ENCODE assay signal across 27 mouse cellular contexts in the genomic region with DNA sequence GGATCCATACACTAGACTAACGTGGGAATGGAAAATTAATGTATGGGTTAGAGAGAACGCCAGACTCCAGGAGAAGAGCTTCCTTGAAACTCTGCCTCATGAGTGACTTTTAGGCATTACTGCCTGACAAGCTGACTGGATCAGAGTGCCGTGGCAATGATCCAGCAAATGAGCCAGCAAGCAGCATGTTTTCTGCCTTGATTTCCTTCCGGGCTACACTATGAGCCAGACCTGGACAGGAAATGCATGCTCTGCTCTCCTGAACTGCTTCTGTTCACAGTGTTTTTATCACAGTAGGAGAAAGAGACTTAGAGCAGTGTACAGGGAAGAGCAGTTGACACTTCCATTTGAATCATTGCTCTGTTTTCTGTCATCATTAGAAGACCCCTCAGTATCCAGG. TPM values are rescaled to one million over a fixed set of nuclear protein-coding genes. Genes with fewer than 3 reads are reported as not detected.
DNase-seq lines count a peak whose midpoint lies in the region; ATAC-seq and TF ChIP-seq lines count a peak whose summit lies in the region.
"Had no signal": no experiment of that assay in that cellular context is flagged by ENCODE, and none has a peak within 500 bp of the region (broad histone marks: within the 10 kb centered on the region; RNA-seq: fewer than 3 reads in every experiment).

No protein-coding gene starts in this region.

- peak; percentile 17 for DNase-seq in heart, adult 8-10 months (ENCODE audit: low spot score)
- no peak for DNase-seq in heart, embryonic 10.5 days (ENCODE audit: low spot score)
- peak; percentile 9 for DNase-seq in kidney, postnatal 0 days (ENCODE audit: low spot score)
- DNase-seq in midbrain, embryonic 14.5 days: peak; percentile 1
- DNase-seq in skeletal muscle tissue, adult 2 months (ENCODE audit: low read depth, low spot score): peak; percentile 10
- DNase-seq in left cerebral cortex, postnatal 25 days (ENCODE audit: low spot score in 2 of 2): no peak
- DNase-seq: cerebellum, adult 18-20 months; cerebellum, postnatal 25 days; right cerebral cortex, adult 18-20 months; thymus, postnatal 14 days had no signal

- no peak for ATAC-seq in kidney, postnatal 0 days (replicated peaks; ENCODE audit: low FRiP score, low read depth)
- ATAC-seq in kidney, embryonic 14.5 days (ENCODE audit: low FRiP score, low TSS enrichment): no peak
- no peak for ATAC-seq in midbrain, embryonic 14.5 days (ENCODE audit: low FRiP score, low TSS enrichment)
- no peak for ATAC-seq in midbrain, embryonic 15.5 days (replicated peaks)
- ATAC-seq: hindbrain, embryonic 16.5 days had no signal

- 64% methylated on average over 4 of the region's 4 CpGs for WGBS in heart, embryonic 10.5 days
- 50% methylated on average over 4 of the region's 4 CpGs for WGBS in kidney, postnatal 0 days
- WGBS in kidney, embryonic 14.5 days: 77% methylated on average over 4 of the region's 4 CpGs
- 56% methylated on average over 4 of the region's 4 CpGs for WGBS in midbrain, embryonic 14.5 days
- WGBS in midbrain, embryonic 15.5 days: 52% methylated on average over 4 of the region's 4 CpGs

- intact Hi-C loops in left cerebral cortex, postnatal 25 days (cut with DNase I): no loop called here

- H3K9ac ChIP-seq in kidney, postnatal 0 days (ENCODE audit: low read depth, low read length): no peak overlapping the region
- H3K9ac ChIP-seq in kidney, embryonic 14.5 days (ENCODE audit: low read depth, low read length): no peak overlapping the region
- no peak overlapping the region for H3K9ac ChIP-seq in midbrain, embryonic 14.5 days (replicated peaks; ENCODE audit: low read length)
- no peak overlapping the region for H3K9ac ChIP-seq in midbrain, embryonic 15.5 days
- H3K9ac ChIP-seq: forebrain, embryonic 12.5 days; limb, embryonic 12.5 days; liver, embryonic 14.5 days; neural tube, embryonic 12.5 days had no signal

- H3K4me2 ChIP-seq in kidney, postnatal 0 days (ENCODE audit: low read length): no peak overlapping the region
- no peak overlapping the region for H3K4me2 ChIP-seq in kidney, embryonic 14.5 days (replicated peaks; ENCODE audit: low read depth, low read length)
- no peak overlapping the region for H3K4me2 ChIP-seq in midbrain, embryonic 14.5 days (ENCODE audit: low read length)
- H3K4me2 ChIP-seq in midbrain, embryonic 15.5 days: no peak overlapping the region
- H3K4me2 ChIP-seq: forebrain, embryonic 12.5 days; limb, embryonic 12.5 days; midbrain, embryonic 11.5 days; neural tube, embryonic 12.5 days had no signal

- no peaks in the 10 kb centered on the region for H3K9me3 ChIP-seq in heart, embryonic 10.5 days
- H3K9me3 ChIP-seq in kidney, postnatal 0 days (replicated peaks; ENCODE audit: low read length): no peaks in the 10 kb centered on the region
- no peaks in the 10 kb centered on the region for H3K9me3 ChIP-seq in kidney, embryonic 14.5 days (ENCODE audit: control insufficient read depth, low read length)
- no peaks in the 10 kb centered on the region for H3K9me3 ChIP-seq in midbrain, embryonic 14.5 days (ENCODE audit: control insufficient read depth, low read length)
- no peaks in the 10 kb centered on the region for H3K9me3 ChIP-seq in midbrain, embryonic 15.5 days
- H3K9me3 ChIP-seq: forebrain, embryonic 12.5 days; limb, embryonic 12.5 days; neural tube, embryonic 12.5 days had no signal

- H3K27ac ChIP-seq in heart, embryonic 10.5 days: no peak overlapping the region
- H3K27ac ChIP-seq in kidney, postnatal 0 days: no peak overlapping the region
- H3K27ac ChIP-seq in kidney, embryonic 14.5 days (ENCODE audit: low read depth, low read length): no peak overlapping the region
- H3K27ac ChIP-seq in midbrain, embryonic 14.5 days (replicated peaks; ENCODE audit: low read depth, low read length): no peak overlapping the region
- no peak overlapping the region for H3K27ac ChIP-seq in midbrain, embryonic 15.5 days
- H3K27ac ChIP-seq: forebrain, embryonic 12.5 days; limb, embryonic 12.5 days; liver, embryonic 14.5 days; neural tube, embryonic 12.5 days had no signal

- no peaks in the 10 kb centered on the region for H3K27me3 ChIP-seq in heart, embryonic 10.5 days (ENCODE audit: insufficient read depth, poor library complexity, severe bottlenecking)
- H3K27me3 ChIP-seq in kidney, postnatal 0 days (ENCODE audit: insufficient read depth, low read length): no peaks in the 10 kb centered on the region
- H3K27me3 ChIP-seq in kidney, embryonic 14.5 days (ENCODE audit: control insufficient read depth, insufficient read depth, low read length): no peaks in the 10 kb centered on the region
- no peaks in the 10 kb centered on the region for H3K27me3 ChIP-seq in midbrain, embryonic 14.5 days (ENCODE audit: control insufficient read depth, insufficient read depth, low read length)
- no peaks in the 10 kb centered on the region for H3K27me3 ChIP-seq in midbrain, embryonic 15.5 days (replicated peaks)
- H3K27me3 ChIP-seq: forebrain, embryonic 12.5 days; limb, embryonic 12.5 days; neural tube, embryonic 12.5 days had no signal

- H3K4me3 ChIP-seq in heart, embryonic 10.5 days: no peak overlapping the region
- no peak overlapping the region for H3K4me3 ChIP-seq in kidney, postnatal 0 days (replicated peaks; ENCODE audit: low read depth, low read length)
- H3K4me3 ChIP-seq in kidney, embryonic 14.5 days (ENCODE audit: low read length): no peak overlapping the region
- H3K4me3 ChIP-seq in midbrain, embryonic 14.5 days (replicated peaks; ENCODE audit: low read depth, low read length): no peak overlapping the region
- H3K4me3 ChIP-seq in midbrain, embryonic 15.5 days: no peak overlapping the region
- H3K4me3 ChIP-seq: forebrain, embryonic 12.5 days; limb, embryonic 12.5 days; neural tube, embryonic 12.5 days had no signal

- H3K4me1 ChIP-seq in heart, embryonic 10.5 days: no peaks in the 10 kb centered on the region
- H3K4me1 ChIP-seq in kidney, postnatal 0 days (replicated peaks; ENCODE audit: insufficient read depth, low read length): no peaks in the 10 kb centered on the region
- no peaks in the 10 kb centered on the region for H3K4me1 ChIP-seq in kidney, embryonic 14.5 days (ENCODE audit: control insufficient read depth, insufficient read depth, low read length)
- H3K4me1 ChIP-seq in midbrain, embryonic 14.5 days (ENCODE audit: control insufficient read depth, insufficient read depth, low read length): no peaks in the 10 kb centered on the region
- no peaks in the 10 kb centered on the region for H3K4me1 ChIP-seq in midbrain, embryonic 15.5 days
- H3K4me1 ChIP-seq: forebrain, embryonic 12.5 days; limb, embryonic 12.5 days; neural tube, embryonic 12.5 days had no signal

- TF ChIP-seq CTCF in kidney, postnatal 0 days (IDR thresholded peaks at IDR 0.05; ENCODE audit: low read depth): no peak

- H3K36me3 ChIP-seq in heart, embryonic 10.5 days: no peaks in the 10 kb centered on the region
- no peaks in the 10 kb centered on the region for H3K36me3 ChIP-seq in kidney, postnatal 0 days (ENCODE audit: insufficient read depth, low read length)
- no peaks in the 10 kb centered on the region for H3K36me3 ChIP-seq in kidney, embryonic 14.5 days (ENCODE audit: control insufficient read depth, insufficient read depth, low read length)
- no peaks in the 10 kb centered on the region for H3K36me3 ChIP-seq in midbrain, embryonic 14.5 days (ENCODE audit: control insufficient read depth, insufficient read depth, low read length)
- no peaks in the 10 kb centered on the region for H3K36me3 ChIP-seq in midbrain, embryonic 15.5 days (replicated peaks)
- H3K36me3 ChIP-seq: forebrain, embryonic 12.5 days; limb, embryonic 12.5 days; neural tube, embryonic 12.5 days had no signal

RNA-seq across cellular contexts. Expression of a gene that starts 2.3 kb away (rescaled TPM):
- not detected for total RNA-seq in heart, adult 8-10 months (2022)
- polyA plus RNA-seq in heart, embryonic 10.5 days (2016; fragmentation: Nextera tagmentation; extraction: Ambion mirVana): not detected in 2 replicates
- not detected in 2 replicates for polyA plus RNA-seq in kidney, postnatal 0 days (2015; fragmentation: Nextera tagmentation; extraction: Ambion mirVana)
- polyA plus RNA-seq in kidney, embryonic 14.5 days (2014; fragmentation: Nextera tagmentation; extraction: Ambion mirVana): not detected in 2 replicates
- not detected in 2 replicates for polyA plus RNA-seq in midbrain, embryonic 14.5 days (2014; fragmentation: Nextera tagmentation; extraction: Ambion mirVana)
- not detected in 2 replicates for polyA plus RNA-seq in midbrain, embryonic 15.5 days (2015; fragmentation: Nextera tagmentation; extraction: Ambion mirVana)
- not detected for total RNA-seq in left cerebral cortex, postnatal 25 days (2021)
- total RNA-seq: adrenal gland, postnatal 36 days; CH12.LX; gastrocnemius, adult 8-10 months; heart, adult 18-20 months; hematopoietic stem cell, adult 5-6 weeks; layer of hippocampus, postnatal 10 days; left cerebral cortex, adult 8-10 months; MEL had no signal
- polyA plus RNA-seq: forebrain, embryonic 12.5 days; hindbrain, embryonic 16.5 days; limb, embryonic 12.5 days; midbrain, embryonic 11.5 days; neural tube, embryonic 12.5 days had no signal

RNA-seq across cellular contexts. Expression of a gene that starts 29.6 kb away (rescaled TPM):
- total RNA-seq in heart, adult 8-10 months (2022): not detected
- polyA plus RNA-seq in heart, embryonic 10.5 days (2016; fragmentation: Nextera tagmentation; extraction: Ambion mirVana): not detected in 2 replicates
- polyA plus RNA-seq in kidney, postnatal 0 days (2015; fragmentation: Nextera tagmentation; extraction: Ambion mirVana): not detected in 2 replicates
- not detected in 2 replicates for polyA plus RNA-seq in kidney, embryonic 14.5 days (2014; fragmentation: Nextera tagmentation; extraction: Ambion mirVana)
- not detected in 2 replicates for polyA plus RNA-seq in midbrain, embryonic 14.5 days (2014; fragmentation: Nextera tagmentation; extraction: Ambion mirVana)
- polyA plus RNA-seq in midbrain, embryonic 15.5 days (2015; fragmentation: Nextera tagmentation; extraction: Ambion mirVana): not detected in 2 replicates
- not detected for total RNA-seq in left cerebral cortex, postnatal 25 days (2021)
- total RNA-seq: adrenal gland, postnatal 36 days; CH12.LX; gastrocnemius, adult 8-10 months; heart, adult 18-20 months; hematopoietic stem cell, adult 5-6 weeks; layer of hippocampus, postnatal 10 days; MEL had no signal
- polyA plus RNA-seq: forebrain, embryonic 12.5 days; hindbrain, embryonic 16.5 days; limb, embryonic 12.5 days; liver, embryonic 14.5 days; midbrain, embryonic 11.5 days; neural tube, embryonic 12.5 days; small intestine, adult 2 months had no signal

RNA-seq across cellular contexts. Expression of a gene that starts 59.0 kb away (rescaled TPM):
- total RNA-seq in heart, adult 8-10 months (2022): not detected
- polyA plus RNA-seq in heart, embryonic 10.5 days (2016; fragmentation: Nextera tagmentation; extraction: Ambion mirVana): not detected in 2 replicates
- polyA plus RNA-seq in kidney, postnatal 0 days (2015; fragmentation: Nextera tagmentation; extraction: Ambion mirVana): not detected in 2 replicates
- polyA plus RNA-seq in kidney, embryonic 14.5 days (2014; fragmentation: Nextera tagmentation; extraction: Ambion mirVana): not detected in 2 replicates
- polyA plus RNA-seq in midbrain, embryonic 14.5 days (2014; fragmentation: Nextera tagmentation; extraction: Ambion mirVana): not detected in 2 replicates
- not detected in 2 replicates for polyA plus RNA-seq in midbrain, embryonic 15.5 days (2015; fragmentation: Nextera tagmentation; extraction: Ambion mirVana)
- not detected for total RNA-seq in left cerebral cortex, postnatal 25 days (2021)
- total RNA-seq: adrenal gland, postnatal 36 days; CH12.LX; gastrocnemius, adult 8-10 months; heart, adult 18-20 months; hematopoietic stem cell, adult 5-6 weeks; layer of hippocampus, postnatal 10 days; left cerebral cortex, adult 8-10 months; MEL had no signal
- polyA plus RNA-seq: forebrain, embryonic 12.5 days; hindbrain, embryonic 16.5 days; limb, embryonic 12.5 days; liver, embryonic 14.5 days; midbrain, embryonic 11.5 days; neural tube, embryonic 12.5 days; small intestine, adult 2 months had no signal

Comparison
In these comparisons a context has a peak if more than half of its experiments do, and no peak if none do; other contexts are left out.
1. DNase-seq: peak in heart, adult 8-10 months (single experiment), kidney, postnatal 0 days (single experiment), midbrain, embryonic 14.5 days (single experiment) and skeletal muscle tissue, adult 2 months (single experiment); none in heart, embryonic 10.5 days (single experiment) and left cerebral cortex, postnatal 25 days (0 of 2).